18 mouse cellular contexts compared by ENCODE assay signal in genomic region chr2:73746375-73746770, GRCm38 (mm10). TPM values are rescaled to one million over a fixed set of nuclear protein-coding genes. Genes with fewer than 3 reads are reported as not detected.
"Had no signal": no experiment of that assay in that cellular context is flagged by ENCODE, and none has a peak within 500 bp of the region (broad histone marks: within the 10 kb centered on the region; RNA-seq: fewer than 3 reads in every experiment).

No protein-coding gene starts in this region.

- H3K9me3 ChIP-seq: heart, embryonic 10.5 days; heart, embryonic 12.5 days; hindbrain, embryonic 10.5 days; hindbrain, embryonic 12.5 days; limb, embryonic 10.5 days; limb, embryonic 12.5 days; liver, embryonic 12.5 days had no signal

- H3K4me1 ChIP-seq: heart, embryonic 10.5 days; limb, embryonic 12.5 days; liver, embryonic 12.5 days had no signal

- H3K4me3 ChIP-seq: gastrocnemius, adult 2 months; heart, embryonic 10.5 days; heart, embryonic 12.5 days; hindbrain, embryonic 10.5 days; hindbrain, embryonic 12.5 days; left cerebral cortex, adult 2 months; limb, embryonic 10.5 days; limb, embryonic 12.5 days; liver, embryonic 12.5 days had no signal

- H3K36me3 ChIP-seq: heart, embryonic 12.5 days; hindbrain, embryonic 12.5 days; limb, embryonic 12.5 days; liver, embryonic 12.5 days had no signal

- DNase-seq: gastrocnemius, adult 2 months; gastrocnemius, postnatal 10 days; gastrocnemius, postnatal 25 days; kidney, adult 11 months; liver had no signal

- H3K9ac ChIP-seq: heart, embryonic 12.5 days; hindbrain, embryonic 12.5 days; hindbrain, embryonic 14.5 days; limb, embryonic 12.5 days; liver, embryonic 12.5 days; liver, embryonic 14.5 days had no signal

- H3K27ac ChIP-seq: gastrocnemius, adult 2 months; heart, embryonic 10.5 days; hindbrain, embryonic 10.5 days; hindbrain, embryonic 12.5 days; hindbrain, embryonic 14.5 days; left cerebral cortex, adult 2 months; limb, embryonic 10.5 days; limb, embryonic 12.5 days; liver, embryonic 12.5 days; liver, embryonic 14.5 days had no signal

- ATAC-seq: hindbrain, embryonic 16.5 days; inflammation-experienced regulatory T-cells, adult 6 months; liver, embryonic 12.5 days had no signal

- H3K27me3 ChIP-seq: heart, embryonic 12.5 days; hindbrain, embryonic 12.5 days; limb, embryonic 12.5 days; liver, embryonic 12.5 days had no signal

- H3K4me2 ChIP-seq: heart, embryonic 12.5 days; hindbrain, embryonic 12.5 days; hindbrain, embryonic 14.5 days; limb, embryonic 12.5 days; liver, embryonic 12.5 days had no signal

RNA-seq across cellular contexts. Expression of gene Chn1, which starts 28.8 kb away (rescaled TPM):
- total RNA-seq: granulocyte monocyte progenitor cell, adult 5-6 weeks had no signal
